Mouse (Mus musculus) hindbrain, embryonic 16.5 days (tissue): Measurements from ENCODE around the gene Luzp1. TPM values are rescaled to one million over a fixed set of nuclear protein-coding genes. Genes with fewer than 3 reads are reported as not detected.

Experiments used
- ATAC-seq: fragments of 200-750 bp; cut with Nextera tagmentation; 2 replicates; pipeline ENCODE4 v1.8.0; 2017; ENCODE audit warnings: moderate TSS enrichment, moderate library complexity
- H3K27ac ChIP-seq: fragments of 300-500 bp; sonication (generic); 2 replicates; pipeline ENCODE4 v1.5.1; 2014; ENCODE audit warnings: low read depth, mild to moderate bottlenecking, control low read depth, low read length, moderate library complexity
- H3K27me3 ChIP-seq: fragments of 300-500 bp; sonication (generic); replicated peaks from 2 replicates; pipeline ENCODE4 v1.6.1; 2014; ENCODE audit warnings: low read length; ENCODE audit not compliant: control insufficient read depth, insufficient read depth
- H3K36me3 ChIP-seq: fragments of 300-500 bp; sonication (generic); 2 replicates; pipeline ENCODE4 v1.6.1; 2014; ENCODE audit warnings: mild to moderate bottlenecking, low read length, moderate library complexity, mixed read lengths; ENCODE audit not compliant: control insufficient read depth, insufficient read depth
- H3K4me1 ChIP-seq: fragments of 300-500 bp; sonication (generic); 2 replicates; pipeline ENCODE4 v1.6.1; 2014; ENCODE audit warnings: low read depth, low read length; ENCODE audit not compliant: control insufficient read depth, insufficient read depth
- H3K4me2 ChIP-seq: fragments of 300-500 bp; sonication (generic); 2 replicates; pipeline ENCODE4 v1.6.1; 2014; ENCODE audit warnings: mild to moderate bottlenecking, low read length, control low read depth, moderate library complexity
- H3K4me3 ChIP-seq: fragments of 300-500 bp; sonication (generic); 2 replicates; pipeline ENCODE4 v1.5.1; 2014; ENCODE audit warnings: mild to moderate bottlenecking, low read length, control low read depth, moderate library complexity
- H3K9ac ChIP-seq: fragments of 300-500 bp; sonication (generic); 2 replicates; pipeline ENCODE4 v1.6.1; 2014; ENCODE audit warnings: low read depth, mild to moderate bottlenecking, control low read depth, low read length, moderate library complexity
- H3K9me3 ChIP-seq: fragments of 300-500 bp; sonication (generic); 2 replicates; pipeline ENCODE4 v1.6.1; 2014; ENCODE audit warnings: mild to moderate bottlenecking, low read length, moderate library complexity; ENCODE audit not compliant: control insufficient read depth
- whole genome bisulfite sequencing: fragments of 180-500 bp; shearing (Covaris S2); extraction: QIAGEN DNeasy Blood & Tissue Kit; methylation state at CpG from one replicate; pipeline ENCODE4 v1.1.7; 2014; 5-methylcytosine and 5-hydroxymethylcytosine counted together
- polyA plus RNA-seq: library from polyadenylated mRNA; unstranded; fragments of >200 nt; fragmentation: Nextera tagmentation; extraction: Ambion mirVana; gene quantifications from 2 replicates; pipeline ENCODE4 v1.2.1, GENCODE M21; 2015

Gene Luzp1
- polyA plus RNA-seq, 1 experiment from 2014 or later = 55.5 TPM

DNA sequence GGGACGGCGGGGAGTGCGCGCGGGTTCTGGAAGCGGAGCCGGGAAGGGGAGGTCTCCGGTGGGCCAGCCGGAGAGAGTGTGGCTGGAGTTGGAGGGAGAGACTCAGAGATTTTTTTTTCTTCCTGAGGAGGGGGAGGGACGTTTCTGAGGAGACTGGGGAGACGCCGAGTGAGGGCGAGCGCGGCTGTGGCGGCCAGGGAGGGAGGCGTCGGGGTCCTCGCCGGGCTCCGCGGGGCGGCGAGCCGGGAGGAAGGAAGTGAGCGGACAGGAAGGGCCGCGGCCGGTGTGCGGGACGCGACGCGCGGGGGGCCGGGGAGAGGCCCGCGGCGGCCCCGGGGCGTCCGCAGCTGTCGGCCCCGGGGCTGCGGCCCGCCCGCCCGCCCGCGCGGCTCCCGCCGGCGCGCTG, 383 bp downstream of the Luzp1 start:
- peak overlapping the region; percentile 92 for H3K4me3 ChIP-seq
- ATAC-seq = peak; percentile 89
- H3K27ac ChIP-seq = peak overlapping the region; percentile 95
- peak overlapping the region; percentile 66 for H3K4me2 ChIP-seq
- WGBS = under 1% methylated on average over 27 of the region's 55 CpGs
- no peaks in the 10 kb centered on the region; the same call in 1 of the 2 replicates for H3K27me3 ChIP-seq
- peaks cover 17% of the 10 kb centered on the region for H3K4me1 ChIP-seq
- no peaks in the 10 kb centered on the region for H3K9me3 ChIP-seq
- H3K9ac ChIP-seq = peak overlapping the region; percentile 90
- no peaks in the 10 kb centered on the region for H3K36me3 ChIP-seq

DNA sequence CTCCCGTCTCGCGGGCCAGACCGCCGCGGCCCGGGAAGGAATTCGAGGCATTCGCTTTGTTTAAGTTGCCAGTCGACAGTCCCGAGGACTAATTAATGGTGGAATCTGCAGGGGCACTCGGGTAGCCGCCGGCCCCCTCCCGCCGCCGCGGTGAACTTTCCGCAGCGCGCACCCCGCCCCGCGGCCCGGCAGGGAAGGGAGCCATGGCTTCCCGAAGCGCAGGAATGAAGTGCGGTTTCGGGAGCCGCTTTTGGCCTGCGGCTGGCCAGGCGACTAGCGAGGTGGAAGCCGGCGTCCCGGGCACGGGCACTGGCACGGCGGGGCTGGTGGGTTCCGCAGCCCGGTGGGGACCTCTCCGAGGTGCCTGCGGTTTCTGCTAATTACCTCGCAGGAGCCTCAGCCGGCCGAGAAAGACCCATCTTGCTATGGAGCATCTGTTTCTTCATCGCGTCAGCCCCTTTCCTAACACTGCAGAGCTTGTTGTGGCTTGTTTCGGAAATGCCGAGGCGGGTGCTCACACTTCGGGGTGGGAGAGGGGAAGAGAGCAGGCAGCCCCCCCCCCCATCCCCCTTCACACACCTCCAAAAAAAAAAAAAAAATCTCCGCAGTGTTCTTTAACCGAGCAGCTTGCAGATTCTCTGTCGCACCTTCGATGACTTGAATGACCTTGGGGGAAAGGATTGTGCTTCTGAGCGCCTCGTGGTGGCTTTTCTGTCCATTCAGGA, 948 bp downstream of the Luzp1 start:
- Histone ChIP-seq H3K4me2 (peak overlapping the region; percentile 66), H3K27ac (peak overlapping the region; percentile 95), H3K36me3 (no peaks in the 10 kb centered on the region), H3K9ac (peak overlapping the region; percentile 90), H3K9me3 (no peaks in the 10 kb centered on the region), H3K4me1 (peaks cover 17% of the 10 kb centered on the region), H3K4me3 (peak overlapping the region; percentile 92), H3K27me3 (no peaks in the 10 kb centered on the region)
- under 1% methylated on average over 49 of the region's 58 CpGs for WGBS
- ATAC-seq = peak; percentile 35

DNA sequence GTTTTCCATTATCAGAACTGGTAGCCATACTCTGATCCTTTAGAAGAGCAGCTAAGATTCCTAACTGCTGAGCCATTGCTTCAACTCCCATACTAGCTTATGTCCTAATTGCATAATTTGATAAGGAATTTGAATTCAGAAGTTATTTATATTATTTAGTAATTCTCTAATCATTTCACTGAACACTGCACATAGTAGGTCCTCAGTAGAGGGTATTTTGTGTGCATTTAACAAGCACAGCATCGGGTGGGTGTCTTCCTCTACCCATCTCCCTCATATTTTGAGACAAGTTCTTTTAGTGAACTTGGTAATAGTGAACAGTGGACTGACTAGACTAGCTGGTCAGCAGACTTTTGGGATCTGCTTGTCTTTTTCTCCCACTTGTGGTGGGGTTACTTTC, 7.1 kb downstream of the Luzp1 start:
- Histone ChIP-seq H3K4me2 (no peak overlapping the region), H3K9me3 (no peaks in the 10 kb centered on the region), H3K4me1 (peaks cover 6% of the 10 kb centered on the region), H3K4me3 (no peak overlapping the region), H3K27me3 (no peaks in the 10 kb centered on the region), H3K36me3 (no peaks in the 10 kb centered on the region), H3K9ac (no peak overlapping the region), H3K27ac (no peak overlapping the region)
- WGBS = 100% methylated on average over 1 of the region's 1 CpGs
- ATAC-seq = no peak

DNA sequence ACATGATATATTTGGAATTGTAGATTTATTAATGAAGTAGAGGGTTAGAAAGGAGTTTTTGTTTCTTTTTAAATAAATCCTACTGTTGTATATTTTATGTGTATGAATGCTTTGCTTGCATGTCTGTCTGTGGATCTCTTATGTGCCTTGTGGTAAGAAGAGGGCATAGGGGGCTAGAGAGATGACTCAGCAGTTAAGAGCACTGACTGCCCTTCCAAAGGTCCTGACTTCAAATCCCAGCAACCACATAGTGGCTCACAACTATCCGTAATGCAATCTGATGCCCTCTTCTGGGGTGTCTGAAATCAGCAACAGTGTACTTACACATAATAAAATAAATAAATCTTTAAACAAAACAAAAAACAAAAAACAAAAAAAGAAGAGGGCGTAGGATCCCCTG, 17.0 kb downstream of the Luzp1 start:
- Histone ChIP-seq H3K27ac (no peak overlapping the region), H3K9ac (no peak overlapping the region), H3K36me3 (no peaks in the 10 kb centered on the region), H3K4me3 (no peak overlapping the region), H3K4me2 (no peak overlapping the region), H3K27me3 (no peaks in the 10 kb centered on the region), H3K9me3 (no peaks in the 10 kb centered on the region), H3K4me1 (no peaks in the 10 kb centered on the region)
- ATAC-seq = no peak
- 95% methylated on average over 2 of the region's 2 CpGs for WGBS

DNA sequence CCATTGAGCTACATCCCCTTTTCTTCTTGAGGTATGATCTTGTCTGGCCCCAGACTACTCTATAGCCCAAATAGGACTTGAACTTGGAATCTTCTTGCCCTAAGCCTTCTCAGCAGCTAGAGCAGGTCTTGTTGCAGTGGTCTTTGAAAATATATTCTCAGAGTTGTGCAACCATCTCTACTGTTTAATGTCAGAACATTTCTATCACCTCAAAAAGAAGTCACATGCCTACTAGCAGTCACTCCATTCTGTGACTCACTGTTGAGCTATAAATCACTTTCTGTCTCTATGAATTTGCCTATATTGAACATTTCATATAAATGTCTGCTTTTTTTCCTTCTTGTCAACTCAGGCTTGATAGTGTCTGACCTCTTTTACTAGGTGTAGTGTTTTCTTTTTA, 26.4 kb downstream of the Luzp1 start:
- no peaks in the 10 kb centered on the region for H3K36me3 ChIP-seq

DNA sequence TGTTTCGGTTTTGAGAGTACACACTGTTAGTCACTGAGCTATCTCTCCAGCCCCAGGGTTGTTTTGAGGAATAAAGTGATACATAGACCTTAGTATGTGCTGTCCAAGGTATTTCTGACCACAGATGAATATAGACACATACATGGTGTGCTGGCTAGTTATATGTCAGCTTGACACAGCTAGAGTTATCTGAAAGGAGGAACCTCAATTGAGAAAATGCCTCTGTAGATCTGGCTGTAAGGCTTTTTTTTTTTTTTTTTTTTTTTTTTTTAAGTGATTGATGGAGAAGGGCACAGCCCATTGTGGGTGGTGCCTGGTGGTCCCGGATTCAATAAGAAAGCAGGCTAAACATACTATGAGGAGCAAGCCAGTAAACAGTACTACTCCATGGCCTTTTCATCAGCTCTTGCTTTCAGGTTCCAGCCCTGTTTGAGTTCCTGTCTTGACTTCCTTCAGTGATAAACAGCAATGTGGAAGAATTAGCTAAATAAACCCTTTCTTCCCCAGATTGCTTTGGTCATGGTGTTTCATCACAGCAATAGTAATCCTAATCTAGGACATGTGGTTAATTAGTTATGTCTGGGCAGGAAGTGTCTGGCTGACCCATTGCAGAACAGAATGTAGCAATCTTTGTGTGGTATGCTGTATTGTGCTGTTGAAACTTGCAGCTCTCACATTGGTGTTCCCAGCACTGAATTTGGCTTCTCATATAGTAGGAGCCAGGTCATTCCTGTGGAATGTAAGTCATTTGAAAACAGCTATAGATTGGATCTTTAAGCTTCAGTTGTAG, 36.1 kb downstream of the Luzp1 start:
- ATAC-seq = no peak
- 49% methylated on average over 2 of the region's 2 CpGs for WGBS

More for the DNA sequence above, 26.4 kb downstream of the Luzp1 start:
- no peak for ATAC-seq
- Histone ChIP-seq H3K4me3 (no peak overlapping the region), H3K9me3 (no peaks in the 10 kb centered on the region), H3K9ac (no peak overlapping the region), H3K4me2 (no peak overlapping the region), H3K27me3 (no peaks in the 10 kb centered on the region), H3K27ac (no peak overlapping the region), H3K4me1 (no peaks in the 10 kb centered on the region)

DNA sequence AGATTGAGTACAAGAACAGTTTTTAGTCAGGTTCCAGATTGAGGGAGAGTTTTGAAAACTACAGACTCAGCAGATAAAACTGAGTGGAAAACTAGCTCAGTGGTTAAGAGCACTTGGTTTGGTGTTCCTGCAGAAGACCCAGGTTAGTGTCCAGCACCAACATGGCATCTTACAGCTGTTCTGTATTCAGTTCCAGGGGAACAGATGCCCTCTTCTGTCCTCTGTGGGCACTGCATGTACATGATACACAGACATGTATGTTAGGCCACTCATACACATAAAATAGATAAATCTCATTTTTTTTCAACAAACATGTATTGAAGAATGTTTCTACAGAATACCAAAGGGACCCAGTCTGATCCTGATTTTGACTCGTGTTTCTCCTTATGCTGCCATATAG, 40.3 kb downstream of the Luzp1 start:
- Histone ChIP-seq H3K9me3 (no peaks in the 10 kb centered on the region), H3K4me3 (no peak overlapping the region), H3K27me3 (no peaks in the 10 kb centered on the region), H3K27ac (no peak overlapping the region), H3K36me3 (no peaks in the 10 kb centered on the region), H3K4me2 (no peak overlapping the region), H3K9ac (no peak overlapping the region), H3K4me1 (peaks cover 3% of the 10 kb centered on the region)
- no peak for ATAC-seq
- WGBS = 70% methylated on average over 1 of the region's 1 CpGs

More for the DNA sequence above, 36.1 kb downstream of the Luzp1 start:
- no peak overlapping the region for H3K4me3 ChIP-seq
- H3K36me3 ChIP-seq = no peaks in the 10 kb centered on the region
- no peaks in the 10 kb centered on the region for H3K27me3 ChIP-seq
- no peaks in the 10 kb centered on the region for H3K4me1 ChIP-seq
- no peak overlapping the region for H3K9ac ChIP-seq
- no peak overlapping the region for H3K27ac ChIP-seq
- H3K9me3 ChIP-seq = no peaks in the 10 kb centered on the region
- no peak overlapping the region for H3K4me2 ChIP-seq

DNA sequence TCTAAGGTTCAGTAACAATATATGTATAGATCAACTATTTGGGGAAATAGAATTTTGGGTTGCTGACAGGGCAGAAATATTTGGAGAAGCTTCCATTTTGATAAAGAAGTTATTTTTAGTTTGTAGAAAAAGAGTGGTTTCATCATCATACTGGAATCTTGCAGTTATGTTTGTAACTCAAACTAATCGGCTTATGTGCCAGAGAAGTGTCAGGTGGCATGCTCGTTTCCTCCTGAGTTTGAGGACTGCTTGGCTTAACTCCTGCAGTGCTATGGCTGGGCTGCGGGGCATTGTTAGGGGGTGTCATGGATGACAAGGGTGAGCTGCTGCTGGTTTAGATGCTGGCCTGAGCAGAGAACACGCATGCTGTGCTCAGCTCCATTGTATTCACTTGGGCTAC, 42.1 kb downstream of the Luzp1 start:
- WGBS = 54% methylated on average over 4 of the region's 4 CpGs
- Histone ChIP-seq H3K27ac (no peak overlapping the region), H3K27me3 (no peaks in the 10 kb centered on the region), H3K4me1 (peaks cover 3% of the 10 kb centered on the region), H3K9me3 (no peaks in the 10 kb centered on the region), H3K9ac (no peak overlapping the region), H3K36me3 (no peaks in the 10 kb centered on the region), H3K4me3 (no peak overlapping the region), H3K4me2 (no peak overlapping the region)
- ATAC-seq = no peak

DNA sequence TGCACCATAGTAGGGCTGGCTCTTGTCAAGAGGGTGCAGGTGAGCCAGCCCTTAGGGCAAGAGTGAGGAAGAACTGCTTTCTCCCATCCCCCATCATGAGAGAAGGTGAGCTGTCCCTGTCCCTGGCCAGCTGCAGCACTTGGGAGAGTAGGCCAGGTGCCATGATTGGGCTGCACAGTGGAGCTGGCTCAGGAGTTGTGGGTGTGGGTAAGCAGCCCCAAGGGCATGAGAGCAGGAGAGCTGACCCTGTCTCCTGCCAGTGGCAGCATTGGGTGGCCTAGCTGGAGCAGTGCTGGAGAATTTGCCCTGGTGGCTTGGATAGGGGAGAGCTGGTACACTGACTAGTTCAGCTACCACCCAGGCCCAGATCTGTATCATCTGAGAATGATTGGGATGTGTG, 43.3 kb downstream of the Luzp1 start:
- Histone ChIP-seq H3K27me3 (no peaks in the 10 kb centered on the region), H3K9ac (no peak overlapping the region), H3K9me3 (no peaks in the 10 kb centered on the region), H3K27ac (no peak overlapping the region), H3K4me3 (no peak overlapping the region), H3K36me3 (no peaks in the 10 kb centered on the region), H3K4me2 (no peak overlapping the region), H3K4me1 (peaks cover 3% of the 10 kb centered on the region)
- ATAC-seq = no peak
